Mouse (Mus musculus) intestine, embryonic 16.5 days (tissue): ENCODE data around the gene Mrgprf. TPM values are rescaled to one million over a fixed set of nuclear protein-coding genes. Genes with fewer than 3 reads are reported as not detected.

ENCODE experiments used
- ATAC-seq: fragments of 200-750 bp; cut with Nextera tagmentation; 2 replicates; pipeline ENCODE4 v1.8.0; 2017; ENCODE audit warnings: moderate TSS enrichment, moderate library complexity
- H3K27ac ChIP-seq: fragments of 300-500 bp; sonication (generic); 2 replicates; pipeline ENCODE4 v1.5.1; 2014; ENCODE audit warnings: mild to moderate bottlenecking, low read length
- H3K27me3 ChIP-seq: fragments of 300-500 bp; sonication (generic); replicated peaks from 2 replicates; pipeline ENCODE4 v1.6.1; 2014; ENCODE audit warnings: low read length, control low read depth, mixed read lengths; ENCODE audit not compliant: control insufficient read depth, insufficient read depth
- H3K36me3 ChIP-seq: fragments of 300-500 bp; sonication (generic); 2 replicates; pipeline ENCODE4 v1.6.1; 2014; ENCODE audit warnings: low read length, control low read depth; ENCODE audit not compliant: control insufficient read depth, insufficient read depth
- H3K4me1 ChIP-seq: fragments of 300-500 bp; sonication (generic); 2 replicates; pipeline ENCODE4 v1.6.1; 2014; ENCODE audit warnings: low read length, control low read depth, mixed read lengths; ENCODE audit not compliant: control insufficient read depth, insufficient read depth
- H3K4me2 ChIP-seq: fragments of 300-500 bp; sonication (generic); 2 replicates; pipeline ENCODE4 v1.6.1; 2014; ENCODE audit warnings: low read depth, low read length, control low read depth
- H3K4me3 ChIP-seq: fragments of 300-500 bp; sonication (generic); 2 replicates; pipeline ENCODE4 v1.5.1; 2014; ENCODE audit warnings: mild to moderate bottlenecking, low read length
- H3K9ac ChIP-seq: fragments of 300-500 bp; sonication (generic); 2 replicates; pipeline ENCODE4 v1.6.1; 2014; ENCODE audit warnings: low read depth, low read length
- H3K9me3 ChIP-seq: fragments of 300-500 bp; sonication (generic); 2 replicates; pipeline ENCODE4 v1.6.1; 2016; ENCODE audit warnings: low read length, control low read depth; ENCODE audit not compliant: control insufficient read depth
- WGBS: fragments of 180-500 bp; shearing (Covaris S2); extraction: QIAGEN DNeasy Blood & Tissue Kit; methylation state at CpG from one replicate; pipeline ENCODE4 v1.1.7; 2014; 5-methylcytosine and 5-hydroxymethylcytosine counted together
- polyA plus RNA-seq: library from polyadenylated mRNA; unstranded; fragments of >200 nt; fragmentation: Nextera tagmentation; extraction: Ambion mirVana; gene quantifications from 2 replicates; pipeline ENCODE4 v1.2.1, GENCODE M21; 2015

The Mrgprf gene
- 2.2 and 2.5 TPM in 2 replicates for polyA plus RNA-seq

DNA sequence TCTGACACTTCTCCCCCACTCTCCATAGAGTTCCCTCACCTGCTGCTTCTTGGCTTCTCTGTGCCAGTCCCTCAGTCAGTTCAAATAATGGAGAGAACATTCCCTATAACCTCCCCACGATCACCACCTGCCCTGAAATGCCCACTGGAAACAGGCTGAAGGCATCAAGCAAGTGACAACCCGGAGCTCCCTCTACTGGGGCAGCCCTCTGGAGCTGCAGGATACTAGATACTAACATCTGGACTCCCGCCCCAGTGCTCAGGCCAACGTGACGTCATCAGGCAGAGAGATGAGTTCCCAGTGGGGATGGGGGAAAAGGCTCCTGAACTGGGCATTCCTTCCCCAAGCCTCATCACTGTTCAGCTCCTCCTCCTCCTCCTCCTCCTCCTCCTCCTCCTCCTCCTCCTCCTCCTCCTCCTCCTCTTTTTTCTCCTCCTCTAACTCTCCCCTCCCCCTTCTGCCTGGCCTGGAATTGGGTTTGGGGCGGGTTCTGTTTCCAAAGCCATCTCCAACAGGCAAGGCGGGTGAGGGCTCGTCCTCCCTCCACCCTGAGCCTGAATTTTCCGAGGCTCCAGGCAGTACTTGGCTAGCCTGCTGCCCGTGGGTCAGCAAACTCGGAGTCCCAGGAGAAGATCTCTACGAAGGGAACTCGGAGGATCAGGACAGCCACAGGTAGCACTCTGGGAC lies at the start of gene Mrgprf:
Mrgprf (plus strand) TSS at position 508 of the 687 bp plus-strand sequence.
- H3K4me2 ChIP-seq: no peak within 1 kb of the TSS
- no peaks in the 10 kb centered on the region for H3K27me3 ChIP-seq
- H3K4me3 ChIP-seq: no peak within 1 kb of the TSS
- no peak within 1 kb of the TSS for H3K9ac ChIP-seq
- no peak within 1 kb of the TSS for H3K27ac ChIP-seq
- no peaks in the 10 kb centered on the region for H3K36me3 ChIP-seq
- 39% methylated on average over 13 of the region's 13 CpGs for WGBS
- no peaks in the 10 kb centered on the region for H3K9me3 ChIP-seq
- peaks cover 38% of the 10 kb centered on the region for H3K4me1 ChIP-seq
- no peak for ATAC-seq

DNA sequence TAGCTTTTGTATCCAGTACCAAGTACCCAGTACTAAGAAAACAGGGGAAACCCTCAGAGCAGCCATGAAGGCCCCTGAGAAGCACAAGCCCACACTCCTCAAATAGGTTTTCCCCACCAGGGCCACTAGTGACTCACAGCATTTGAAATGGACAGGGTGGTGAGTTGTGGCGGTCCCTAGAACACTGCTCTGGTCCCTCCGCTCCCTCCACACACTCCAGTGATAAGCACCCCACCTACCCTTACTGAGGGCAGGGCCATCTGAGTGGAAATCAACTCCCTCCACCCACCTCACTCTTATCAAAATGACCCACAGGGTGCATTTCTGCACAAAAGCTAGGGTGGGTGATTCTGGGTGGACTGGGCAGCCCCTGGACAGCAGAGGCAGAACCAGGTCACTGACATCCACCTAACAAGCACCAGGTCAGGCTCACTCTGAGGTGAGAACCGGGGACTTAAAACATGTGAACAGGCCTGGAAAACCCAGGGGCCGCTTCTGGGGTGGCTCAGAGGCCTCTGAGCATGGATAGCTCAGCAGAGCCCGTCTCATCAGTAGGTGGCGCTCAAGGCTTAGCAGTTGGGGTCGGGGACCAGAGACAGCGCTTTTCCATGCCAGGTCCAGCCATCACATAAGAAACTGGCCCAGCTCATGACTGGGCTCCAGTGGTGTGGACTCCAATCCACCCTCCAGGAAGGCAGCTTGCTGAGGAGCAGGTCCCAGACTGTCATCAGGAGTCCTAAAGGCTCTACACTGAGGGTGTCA lies 47.7 kb upstream of the Mrgprf start:
- Histone ChIP-seq H3K27me3 (no peaks in the 10 kb centered on the region), H3K4me3 (no peak overlapping the region), H3K9me3 (no peaks in the 10 kb centered on the region), H3K4me1 (no peaks in the 10 kb centered on the region; the same call in 1 of the 2 replicates), H3K36me3 (no peaks in the 10 kb centered on the region), H3K27ac (no peak overlapping the region), H3K4me2 (no peak overlapping the region), H3K9ac (peak overlapping the region; percentile 25; the same call in 1 of the 2 replicates)
- 27% methylated on average over 8 of the region's 8 CpGs for WGBS
- ATAC-seq: peak; percentile 66

DNA sequence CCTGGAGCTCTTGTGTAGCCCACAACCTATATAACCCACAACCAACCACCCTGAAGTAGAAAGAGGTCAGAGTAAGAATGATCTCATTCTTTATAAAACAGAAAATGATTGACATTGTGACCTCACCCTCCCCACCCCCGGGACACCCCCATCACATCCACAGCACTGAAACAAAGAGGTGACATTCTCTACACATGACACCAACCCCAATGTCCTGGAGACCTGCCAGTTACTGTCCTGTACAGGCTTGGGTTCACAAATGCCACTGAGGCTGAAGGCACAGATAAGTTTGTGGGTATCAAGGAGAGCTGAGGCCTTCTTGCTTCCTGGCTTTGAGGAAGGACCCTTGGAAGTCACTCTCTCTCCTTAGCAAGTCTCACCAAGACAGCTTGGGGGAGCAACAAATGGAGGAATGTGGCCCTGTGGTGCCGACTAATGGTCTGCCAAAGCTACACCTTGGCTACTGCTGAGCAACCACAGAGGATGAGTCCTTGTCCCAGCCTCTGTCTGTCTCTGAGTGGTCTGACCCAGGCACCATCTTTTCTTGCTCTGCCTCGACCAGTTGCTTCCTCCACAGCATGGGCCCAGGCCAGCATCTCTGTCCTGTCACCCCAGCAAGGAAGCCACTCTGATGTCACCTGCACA lies 46.5 kb upstream of the Mrgprf start:
- Histone ChIP-seq H3K4me1 (no peaks in the 10 kb centered on the region; the same call in 1 of the 2 replicates), H3K4me2 (no peak overlapping the region), H3K27me3 (no peaks in the 10 kb centered on the region), H3K9ac (no peak overlapping the region), H3K27ac (no peak overlapping the region), H3K4me3 (no peak overlapping the region), H3K9me3 (no peaks in the 10 kb centered on the region), H3K36me3 (no peaks in the 10 kb centered on the region)
- no peak for ATAC-seq
- WGBS: 59% methylated on average over 3 of the region's 3 CpGs

DNA sequence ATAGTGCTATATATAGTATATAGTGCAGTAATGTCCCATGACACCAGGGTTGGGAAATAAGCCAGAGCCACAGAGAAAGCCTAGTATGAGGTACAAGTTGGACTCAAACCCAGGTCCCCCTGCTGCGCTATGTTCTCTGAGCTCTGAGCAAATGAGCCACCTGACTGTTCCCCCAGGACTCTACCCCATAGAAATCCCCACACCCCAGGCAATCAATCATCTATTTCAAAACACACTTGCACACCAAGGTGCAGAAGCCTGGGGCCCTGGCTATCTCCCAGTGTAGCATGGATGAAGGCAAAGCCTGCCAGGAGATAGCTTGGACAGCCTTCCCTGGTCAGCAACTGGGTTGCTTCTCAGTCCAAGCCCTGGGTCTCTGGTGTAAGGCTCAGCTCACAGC lies 44.5 kb upstream of the Mrgprf start:
- ATAC-seq: no peak

DNA sequence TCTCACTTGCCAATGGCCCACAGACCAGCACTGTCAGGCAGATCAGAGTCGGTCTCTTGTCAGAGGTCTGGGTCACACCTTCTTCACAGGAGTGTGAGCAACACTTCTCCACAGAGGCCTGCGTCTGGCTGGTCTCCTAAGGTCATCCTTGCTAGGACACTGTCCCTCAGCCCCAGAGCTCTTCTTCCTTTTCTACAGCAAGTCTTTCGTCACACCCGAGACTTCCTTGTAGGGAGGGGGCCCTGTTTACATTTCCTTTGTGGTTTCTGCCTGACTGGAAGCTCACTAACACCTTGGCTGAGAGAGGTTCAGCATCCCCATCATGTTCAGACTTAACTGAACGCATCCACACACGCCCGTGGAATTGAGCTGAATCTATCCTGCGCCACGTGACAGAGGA lies 36.4 kb upstream of the Mrgprf start:
- H3K4me2 ChIP-seq: no peak overlapping the region
- H3K4me3 ChIP-seq: no peak overlapping the region
- no peak for ATAC-seq
- no peak overlapping the region for H3K9ac ChIP-seq
- peaks cover 17% of the 10 kb centered on the region for H3K36me3 ChIP-seq
- no peaks in the 10 kb centered on the region; the same call in 1 of the 2 replicates for H3K4me1 ChIP-seq
- WGBS: 76% methylated on average over 9 of the region's 9 CpGs
- no peaks in the 10 kb centered on the region for H3K9me3 ChIP-seq
- no peaks in the 10 kb centered on the region for H3K27me3 ChIP-seq
- H3K27ac ChIP-seq: no peak overlapping the region

More for the DNA sequence above, 44.5 kb upstream of the Mrgprf start:
- Histone ChIP-seq H3K4me3 (no peak overlapping the region), H3K9me3 (no peaks in the 10 kb centered on the region), H3K27ac (no peak overlapping the region), H3K9ac (no peak overlapping the region), H3K36me3 (0 out of 2 replicates have a peak, but pooled peaks cover 5% of the 10 kb centered on the region), H3K27me3 (no peaks in the 10 kb centered on the region), H3K4me2 (no peak overlapping the region), H3K4me1 (no peaks in the 10 kb centered on the region; the same call in 1 of the 2 replicates)
- 93% methylated on average over 1 of the region's 1 CpGs for WGBS

DNA sequence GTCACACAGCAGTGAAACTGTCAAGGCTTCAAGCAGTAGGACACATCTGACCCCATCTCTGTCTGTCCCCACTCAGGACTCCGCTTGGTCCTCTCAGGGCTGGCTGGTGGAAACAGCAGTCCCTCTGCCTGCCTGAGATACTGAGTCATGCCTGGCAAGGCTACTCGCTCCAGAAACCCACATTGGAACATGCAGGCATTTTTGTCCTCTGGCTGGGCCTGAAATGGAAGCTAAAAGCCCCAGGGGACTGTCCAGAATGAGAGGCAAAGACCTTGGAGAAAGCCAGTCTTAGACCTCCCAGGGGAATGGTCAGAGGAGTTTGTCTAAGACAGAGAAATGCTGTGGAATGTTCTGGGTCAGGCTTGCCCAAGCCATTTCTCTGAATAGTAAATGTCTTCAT lies 34.6 kb upstream of the Mrgprf start:
- no peak overlapping the region for H3K4me2 ChIP-seq
- H3K9ac ChIP-seq: no peak overlapping the region
- ATAC-seq: no peak
- no peaks in the 10 kb centered on the region for H3K27me3 ChIP-seq
- 88% methylated on average over 2 of the region's 2 CpGs for WGBS
- no peaks in the 10 kb centered on the region; the same call in 1 of the 2 replicates for H3K4me1 ChIP-seq
- H3K36me3 ChIP-seq: peaks cover 12% of the 10 kb centered on the region
- no peak overlapping the region for H3K27ac ChIP-seq
- H3K4me3 ChIP-seq: no peak overlapping the region
- H3K9me3 ChIP-seq: no peaks in the 10 kb centered on the region

DNA sequence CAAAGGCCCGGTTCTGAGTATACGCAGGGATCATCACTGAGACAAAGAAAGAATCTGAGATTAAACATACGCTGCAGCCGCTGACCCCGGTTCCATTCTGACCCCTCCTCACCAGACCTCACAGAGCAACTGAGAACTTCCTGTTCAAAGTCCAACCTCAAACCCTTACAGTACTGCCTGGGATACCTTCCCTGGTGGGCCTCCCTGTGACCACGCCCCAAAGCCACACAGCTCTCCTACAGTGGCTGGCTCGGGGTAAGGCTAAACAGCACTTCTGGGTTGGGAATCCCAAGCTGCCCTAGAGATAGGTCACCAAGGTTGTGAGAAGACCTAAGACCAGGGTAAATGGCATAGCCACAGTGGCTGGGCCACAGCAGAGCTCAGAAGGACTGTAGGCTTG lies 31.7 kb upstream of the Mrgprf start:
- peak; percentile 90 for ATAC-seq
- Histone ChIP-seq H3K4me3 (no peak overlapping the region), H3K9me3 (no peaks in the 10 kb centered on the region), H3K4me1 (no peaks in the 10 kb centered on the region; the same call in 1 of the 2 replicates), H3K4me2 (no peak overlapping the region), H3K27me3 (no peaks in the 10 kb centered on the region), H3K36me3 (peaks cover 18% of the 10 kb centered on the region), H3K9ac (no peak overlapping the region), H3K27ac (no peak overlapping the region)
- 60% methylated on average over 7 of the region's 7 CpGs for WGBS

DNA sequence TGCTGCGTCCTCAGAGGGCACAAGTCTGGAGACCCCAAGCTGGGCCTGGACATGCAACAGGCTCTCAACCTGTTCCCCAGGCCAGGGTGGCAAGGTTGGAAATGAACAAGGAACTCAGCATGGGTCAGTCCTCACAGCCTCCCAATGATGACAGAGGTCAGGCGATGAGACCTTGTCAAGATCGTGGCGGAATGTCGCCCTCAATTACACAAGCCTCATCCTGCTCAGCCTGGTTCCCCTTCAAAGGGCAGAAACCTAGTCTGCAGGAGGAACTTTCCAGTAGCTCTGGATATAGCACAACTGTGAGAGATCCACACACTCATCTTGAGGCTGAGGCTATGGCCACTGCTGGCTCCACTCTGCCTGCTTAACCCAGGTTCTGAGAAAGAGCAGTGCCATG lies 29.7 kb upstream of the Mrgprf start:
- ATAC-seq: no peak
- WGBS: 94% methylated on average over 5 of the region's 5 CpGs
- H3K27ac ChIP-seq: no peak overlapping the region

DNA sequence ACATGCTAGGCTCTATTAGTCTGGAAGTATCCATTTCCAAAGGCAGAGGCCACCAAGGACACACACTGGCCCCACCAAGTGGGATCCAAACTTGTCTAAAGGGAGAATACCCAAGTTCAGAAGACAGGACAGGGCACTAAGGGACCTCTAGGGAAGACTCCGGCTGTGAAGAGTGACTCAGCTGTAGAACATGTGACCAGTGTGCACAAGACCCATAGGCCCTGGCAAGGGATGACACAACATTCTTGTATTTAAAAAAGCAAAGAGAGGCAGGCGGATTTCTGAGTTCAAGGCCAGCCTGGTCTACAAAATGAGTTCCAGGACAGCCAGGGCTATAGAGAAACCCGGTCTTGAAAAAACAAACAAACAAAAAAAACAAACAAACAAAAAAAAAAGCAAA lies 25.1 kb upstream of the Mrgprf start:
- Histone ChIP-seq H3K9ac (no peak overlapping the region), H3K4me2 (no peak overlapping the region), H3K36me3 (peaks cover 27% of the 10 kb centered on the region), H3K27ac (no peak overlapping the region), H3K4me1 (no peaks in the 10 kb centered on the region), H3K27me3 (no peaks in the 10 kb centered on the region), H3K9me3 (no peaks in the 10 kb centered on the region), H3K4me3 (no peak overlapping the region)
- ATAC-seq: no peak
- WGBS: 80% methylated on average over 3 of the region's 3 CpGs

More for the DNA sequence above, 29.7 kb upstream of the Mrgprf start:
- no peaks in the 10 kb centered on the region for H3K27me3 ChIP-seq
- no peaks in the 10 kb centered on the region for H3K9me3 ChIP-seq
- no peak overlapping the region for H3K4me2 ChIP-seq
- peaks cover 21% of the 10 kb centered on the region for H3K36me3 ChIP-seq
- no peaks in the 10 kb centered on the region; the same call in 1 of the 2 replicates for H3K4me1 ChIP-seq
- H3K4me3 ChIP-seq: no peak overlapping the region
- H3K9ac ChIP-seq: no peak overlapping the region
